Comparison of ENCODE assay signal across 9 mouse cellular contexts in genomic region chr15:80599213-80599750, GRCm38 (mm10). TPM values are rescaled to one million over a fixed set of nuclear protein-coding genes. Genes with fewer than 3 reads are reported as not detected.
A peak's percentile ranks its signal among the peaks of the same experiment; 100 is the strongest.
DNase-seq lines count a peak whose midpoint lies in the region; ATAC-seq and TF ChIP-seq lines count a peak whose summit lies in the region.
"Had no signal": no experiment of that assay in that cellular context is flagged by ENCODE, and none has a peak within 500 bp of the region (broad histone marks: within the 10 kb centered on the region; RNA-seq: fewer than 3 reads in every experiment).

No protein-coding gene starts in this region.

- H3K9me3 ChIP-seq in liver, postnatal 0 days (ENCODE audit: low read length) = no peaks in the 10 kb centered on the region
- no peaks in the 10 kb centered on the region; the same call in 1 of the 2 replicates for H3K9me3 ChIP-seq in midbrain, embryonic 13.5 days

- DNase-seq in adrenal gland, adult (ENCODE audit: inconsistent age in 2 of 2, low spot score in 1 of 2) = peak; percentile 38 to 81
- DNase-seq in gastrocnemius, postnatal 14 days = peak; percentile 63
- DNase-seq in kidney, adult 11 months = peak; percentile 44
- DNase-seq in liver, postnatal 0 days = peak; percentile 81
- peak; percentile 57 to 58 for DNase-seq in spleen, postnatal 14 days (ENCODE audit: low spot score in 2 of 2)
- no peak for DNase-seq in left cerebral cortex, postnatal 25 days (ENCODE audit: low spot score in 2 of 2)
- DNase-seq in thymus, postnatal 10 days (ENCODE audit: low spot score in 2 of 2) = no peak

- no peak for TF ChIP-seq EP300 in liver, postnatal 0 days (IDR thresholded peaks at IDR 0.05; ENCODE audit: low read depth)

- WGBS in liver, postnatal 0 days (ENCODE audit: insufficient replicate concordance) = 18% methylated on average over 16 of the region's 16 CpGs
- 59% methylated on average over 16 of the region's 16 CpGs for WGBS in midbrain, embryonic 13.5 days

- peaks cover 7% of the 10 kb centered on the region for H3K4me1 ChIP-seq in liver, postnatal 0 days (ENCODE audit: insufficient read depth)
- peaks cover 29% of the 10 kb centered on the region for H3K4me1 ChIP-seq in midbrain, embryonic 13.5 days (replicated peaks)

- H3K27me3 ChIP-seq in liver, postnatal 0 days (ENCODE audit: insufficient read depth, low read length) = no peaks in the 10 kb centered on the region
- no peaks in the 10 kb centered on the region for H3K27me3 ChIP-seq in midbrain, embryonic 13.5 days

- peak; percentile 84 for ATAC-seq in liver, postnatal 0 days
- no peak for ATAC-seq in midbrain, embryonic 13.5 days

- H3K4me3 ChIP-seq in liver, postnatal 0 days (ENCODE audit: low read depth, low read length) = peak overlapping the region; percentile 18; the same call in 1 of the 2 replicates
- no peak overlapping the region for H3K4me3 ChIP-seq in midbrain, embryonic 13.5 days (replicated peaks)

- intact Hi-C loops in gastrocnemius, postnatal 14 days (cut with DNase I; ENCODE audit: low total_unique reads) = no loop called here
- intact Hi-C loops in left cerebral cortex, postnatal 25 days (cut with DNase I) = no loop called here

- TF ChIP-seq CTCF in liver, postnatal 0 days (IDR thresholded peaks at IDR 0.05; ENCODE audit: low read depth) = no peak

- H3K4me2 ChIP-seq in liver, postnatal 0 days (ENCODE audit: low read depth, low read length) = peak overlapping the region; percentile 62
- no peak overlapping the region for H3K4me2 ChIP-seq in midbrain, embryonic 13.5 days (replicated peaks)

- H3K9ac ChIP-seq in liver, postnatal 0 days (replicated peaks) = no peak overlapping the region
- no peak overlapping the region for H3K9ac ChIP-seq in midbrain, embryonic 13.5 days (replicated peaks)

- no peaks in the 10 kb centered on the region for H3K36me3 ChIP-seq in liver, postnatal 0 days (replicated peaks; ENCODE audit: insufficient read depth, low read length)
- H3K36me3 ChIP-seq in midbrain, embryonic 13.5 days = no peaks in the 10 kb centered on the region

- no peak overlapping the region for H3K27ac ChIP-seq in liver, postnatal 0 days (ENCODE audit: low read depth)
- no peak overlapping the region for H3K27ac ChIP-seq in midbrain, embryonic 13.5 days

RNA-seq across cellular contexts. Expression of gene Grap2, which starts 26.9 kb away (rescaled TPM):
- under 1 TPM; 0.06 to 0.31 TPM for total RNA-seq in gastrocnemius, postnatal 14 days (2021)
- polyA plus RNA-seq in liver, postnatal 0 days (2015; fragmentation: Nextera tagmentation; extraction: Ambion mirVana) = 12.1 and 13.3 TPM in 2 replicates
- 1 to 10 TPM in 1 of 2 experiments, under 1 TPM in 1; 0.64 to 1.3 TPM for total RNA-seq in left cerebral cortex, postnatal 25 days (2021)
- 1.0 and 1.6 TPM in 2 replicates for polyA plus RNA-seq in midbrain, embryonic 13.5 days (2015; fragmentation: Nextera tagmentation; extraction: Ambion mirVana)

RNA-seq across cellular contexts. Expression of gene Enthd1, which starts 34.3 kb away (rescaled TPM):
- total RNA-seq in gastrocnemius, postnatal 14 days (2021) = not detected
- polyA plus RNA-seq in liver, postnatal 0 days (2015; fragmentation: Nextera tagmentation; extraction: Ambion mirVana) = not detected in 2 replicates
- not detected for total RNA-seq in left cerebral cortex, postnatal 25 days (2021)
- polyA plus RNA-seq in midbrain, embryonic 13.5 days (2015; fragmentation: Nextera tagmentation; extraction: Ambion mirVana) = not detected in 2 replicates
- polyA plus RNA-seq: cortical plate, adult 2 months had no signal

Comparison
In these comparisons a context has a peak if more than half of its experiments do, and no peak if none do; other contexts are left out.
1. DNase-seq: peak in adrenal gland, adult (2 of 2), gastrocnemius, postnatal 14 days (single experiment), kidney, adult 11 months (single experiment), liver, postnatal 0 days (single experiment) and spleen, postnatal 14 days (2 of 2); none in left cerebral cortex, postnatal 25 days (0 of 2) and thymus, postnatal 10 days (0 of 2).